Mouse (Mus musculus) splenic B cell, adult 2 months (primary cell): Measurements from ENCODE around the gene Pah.

ENCODE experiments used
- DNase-seq: peaks from one replicate; pipeline ENCODE4 v3.0.0-alpha.2; 2011; ENCODE audit warnings: low read depth, low spot score
- H3K27me3 ChIP-seq: 2 replicates; pipeline ENCODE4 v1.6.1; 2012; ENCODE audit warnings: mild to moderate bottlenecking, low read length, moderate library complexity, mixed read lengths; ENCODE audit not compliant: control insufficient read depth, poor library complexity, insufficient read depth, severe bottlenecking
- H3K36me3 ChIP-seq: 2 replicates; pipeline ENCODE4 v1.6.1; 2012; ENCODE audit warnings: mild to moderate bottlenecking, low read length, moderate library complexity, mixed read lengths; ENCODE audit not compliant: control insufficient read depth, poor library complexity, insufficient read depth, severe bottlenecking

The Pah gene

GRCm38 (mm10) chr10:87521646-87522045 lies at the start of gene Pah:
Gene Pah, plus strand, starts transcription at chr10:87521795.
- H3K36me3 ChIP-seq: no peaks in the 10 kb centered on the region
- H3K27me3 ChIP-seq: no peaks in the 10 kb centered on the region
- DNase-seq: no peak

- Histone ChIP-seq H3K27me3 (no peaks in the 10 kb centered on the region), H3K36me3 (no peaks in the 10 kb centered on the region)
- DNase-seq: no peak
These were observed 48.0 kb upstream of the Pah start for GRCm38 (mm10) chr10:87473475-87474131.

GRCm38 (mm10) chr10:87474971-87475370 lies 46.6 kb upstream of the Pah start:
- no peak for DNase-seq
- no peaks in the 10 kb centered on the region for H3K36me3 ChIP-seq
- H3K27me3 ChIP-seq: no peaks in the 10 kb centered on the region

GRCm38 (mm10) chr10:87477895-87478294 lies 43.7 kb upstream of the Pah start:
- Histone ChIP-seq H3K27me3 (no peaks in the 10 kb centered on the region), H3K36me3 (no peaks in the 10 kb centered on the region)
- no peak for DNase-seq

- Histone ChIP-seq H3K36me3 (no peaks in the 10 kb centered on the region), H3K27me3 (no peaks in the 10 kb centered on the region; the same call in 1 of the 2 replicates)
- DNase-seq: no peak
These were observed 36.5 kb upstream of the Pah start for GRCm38 (mm10) chr10:87484831-87485720.

- DNase-seq: no peak
- no peaks in the 10 kb centered on the region for H3K36me3 ChIP-seq
- H3K27me3 ChIP-seq: no peaks in the 10 kb centered on the region; the same call in 1 of the 2 replicates
These were observed 35.6 kb upstream of the Pah start for GRCm38 (mm10) chr10:87485721-87486620.

- Histone ChIP-seq H3K36me3 (no peaks in the 10 kb centered on the region), H3K27me3 (no peaks in the 10 kb centered on the region; the same call in 1 of the 2 replicates)
- DNase-seq: no peak
These were observed 33.0 kb upstream of the Pah start for GRCm38 (mm10) chr10:87488429-87489145.

- Histone ChIP-seq H3K36me3 (no peaks in the 10 kb centered on the region), H3K27me3 (no peaks in the 10 kb centered on the region; the same call in 1 of the 2 replicates)
- no peak for DNase-seq
These were observed 32.2 kb upstream of the Pah start for GRCm38 (mm10) chr10:87489246-87490009.

GRCm38 (mm10) chr10:87490328-87490727 lies 31.3 kb upstream of the Pah start:
- no peaks in the 10 kb centered on the region for H3K36me3 ChIP-seq
- H3K27me3 ChIP-seq: no peaks in the 10 kb centered on the region; the same call in 1 of the 2 replicates
- DNase-seq: no peak

- Histone ChIP-seq H3K36me3 (no peaks in the 10 kb centered on the region), H3K27me3 (no peaks in the 10 kb centered on the region; the same call in 1 of the 2 replicates)
- DNase-seq: no peak
These were observed 30.0 kb upstream of the Pah start for GRCm38 (mm10) chr10:87491485-87492040.

GRCm38 (mm10) chr10:87492332-87492660 lies 29.3 kb upstream of the Pah start:
- Histone ChIP-seq H3K36me3 (no peaks in the 10 kb centered on the region), H3K27me3 (no peaks in the 10 kb centered on the region; the same call in 1 of the 2 replicates)
- DNase-seq: no peak

GRCm38 (mm10) chr10:87492661-87493551 lies 28.7 kb upstream of the Pah start:
- H3K36me3 ChIP-seq: no peaks in the 10 kb centered on the region
- DNase-seq: no peak
- H3K27me3 ChIP-seq: no peaks in the 10 kb centered on the region; the same call in 1 of the 2 replicates
